Mouse (Mus musculus) midbrain, embryonic 10.5 days (tissue): Measurements from ENCODE around the gene Ptcd1. TPM values are rescaled to one million over a fixed set of nuclear protein-coding genes. Genes with fewer than 3 reads are reported as not detected.

Source experiments
- DNase-seq: peaks from one replicate; pipeline ENCODE4 v3.0.0-alpha.2; 2017; ENCODE audit warnings: low spot score
- H3K27ac ChIP-seq: fragments of 300-500 bp; sonication (generic); replicated peaks from 2 replicates; pipeline ENCODE4 v1.5.1; 2016; ENCODE audit warnings: mild to moderate bottlenecking
- H3K27me3 ChIP-seq: fragments of 300-500 bp; sonication (generic); 2 replicates; pipeline ENCODE4 v1.6.1; 2016; ENCODE audit warnings: low read depth, mild to moderate bottlenecking; ENCODE audit not compliant: poor library complexity, severe bottlenecking
- H3K36me3 ChIP-seq: fragments of 300-500 bp; sonication (generic); 2 replicates; pipeline ENCODE4 v1.6.1; 2016; ENCODE audit warnings: mild to moderate bottlenecking, moderate library complexity
- H3K4me1 ChIP-seq: fragments of 300-500 bp; sonication (generic); 2 replicates; pipeline ENCODE4 v1.6.1; 2016
- H3K4me3 ChIP-seq: fragments of 300-500 bp; sonication (generic); 2 replicates; pipeline ENCODE4 v1.5.1; 2016; ENCODE audit warnings: mild to moderate bottlenecking, moderate library complexity
- H3K9me3 ChIP-seq: fragments of 300-500 bp; sonication (generic); replicated peaks from 2 replicates; pipeline ENCODE4 v1.6.1; 2016; ENCODE audit warnings: mild to moderate bottlenecking
- WGBS: fragments of 180-500 bp; shearing (Covaris S2); methylation state at CpG from one replicate; pipeline ENCODE4 v1.1.7; 2016; 5-methylcytosine and 5-hydroxymethylcytosine counted together
- polyA plus RNA-seq: library from polyadenylated mRNA; unstranded; fragments of >200 nt; fragmentation: Nextera tagmentation; extraction: Ambion mirVana; gene quantifications from 2 replicates; pipeline ENCODE4 v1.2.1, GENCODE M21; 2016

Ptcd1 gene
- polyA plus RNA-seq, 1 experiment from 2014 or later: 18.3 TPM

DNA sequence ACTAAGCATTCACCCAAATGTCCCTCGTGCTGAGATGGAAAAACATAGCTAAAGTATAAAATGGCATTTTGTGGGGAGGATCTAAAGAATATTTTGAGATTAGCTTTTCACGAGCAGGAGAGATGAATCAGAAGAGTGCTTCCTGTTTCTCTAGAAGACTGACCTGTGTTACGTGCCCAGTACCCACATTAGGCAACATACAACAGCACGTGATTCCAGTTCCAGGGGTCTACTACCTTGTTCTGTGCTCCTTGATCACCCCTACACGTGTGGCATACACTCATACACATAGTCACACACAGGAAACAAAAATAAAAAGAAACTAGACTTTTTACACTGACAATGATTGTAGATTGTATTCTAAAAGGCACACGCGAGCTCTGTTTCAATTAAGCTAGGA lies 33.5 kb upstream of the Ptcd1 start:
- H3K36me3 ChIP-seq: peaks cover 10% of the 10 kb centered on the region
- peak overlapping the region; percentile 83 for H3K4me3 ChIP-seq
- WGBS: 77% methylated on average over 7 of the region's 7 CpGs

DNA sequence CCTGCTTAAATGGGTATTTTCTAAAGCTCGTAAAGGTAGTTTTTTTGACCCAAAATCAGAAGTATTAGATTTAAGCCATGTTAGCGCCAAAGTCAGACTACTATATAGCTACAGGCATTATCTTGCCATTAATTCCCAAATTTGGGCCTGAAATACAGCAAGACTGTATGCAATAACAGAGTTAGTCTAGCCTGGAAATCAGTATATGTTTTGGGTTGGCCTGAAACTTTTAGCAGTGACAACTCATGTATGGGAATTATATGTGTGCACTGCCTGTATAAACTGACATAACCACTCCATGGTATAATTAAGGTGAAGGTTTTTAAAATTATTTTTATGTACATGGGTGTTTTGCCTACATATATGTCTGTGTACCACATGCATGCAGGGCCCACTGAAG lies 25.1 kb upstream of the Ptcd1 start, which contains the start of gene Atp5j2:
Atp5j2 (minus strand) TSS at position 101 of the 400 bp plus-strand sequence.
- peaks cover 49% of the 10 kb centered on the region for H3K36me3 ChIP-seq
- peak within 1 kb of the TSS; percentile 97 for H3K27ac ChIP-seq
- peaks cover 24% of the 10 kb centered on the region for H3K4me1 ChIP-seq
- H3K9me3 ChIP-seq: no peaks in the 10 kb centered on the region
- no peak for DNase-seq
- H3K27me3 ChIP-seq: no peaks in the 10 kb centered on the region
- WGBS: 78% methylated on average over 2 of the region's 2 CpGs
- peak within 1 kb of the TSS; percentile 91 for H3K4me3 ChIP-seq

More for the DNA sequence above, 33.5 kb upstream of the Ptcd1 start:
- Histone ChIP-seq H3K9me3 (no peaks in the 10 kb centered on the region), H3K4me1 (peaks cover 21% of the 10 kb centered on the region), H3K27me3 (no peaks in the 10 kb centered on the region), H3K27ac (no peak overlapping the region)
- no peak for DNase-seq

DNA sequence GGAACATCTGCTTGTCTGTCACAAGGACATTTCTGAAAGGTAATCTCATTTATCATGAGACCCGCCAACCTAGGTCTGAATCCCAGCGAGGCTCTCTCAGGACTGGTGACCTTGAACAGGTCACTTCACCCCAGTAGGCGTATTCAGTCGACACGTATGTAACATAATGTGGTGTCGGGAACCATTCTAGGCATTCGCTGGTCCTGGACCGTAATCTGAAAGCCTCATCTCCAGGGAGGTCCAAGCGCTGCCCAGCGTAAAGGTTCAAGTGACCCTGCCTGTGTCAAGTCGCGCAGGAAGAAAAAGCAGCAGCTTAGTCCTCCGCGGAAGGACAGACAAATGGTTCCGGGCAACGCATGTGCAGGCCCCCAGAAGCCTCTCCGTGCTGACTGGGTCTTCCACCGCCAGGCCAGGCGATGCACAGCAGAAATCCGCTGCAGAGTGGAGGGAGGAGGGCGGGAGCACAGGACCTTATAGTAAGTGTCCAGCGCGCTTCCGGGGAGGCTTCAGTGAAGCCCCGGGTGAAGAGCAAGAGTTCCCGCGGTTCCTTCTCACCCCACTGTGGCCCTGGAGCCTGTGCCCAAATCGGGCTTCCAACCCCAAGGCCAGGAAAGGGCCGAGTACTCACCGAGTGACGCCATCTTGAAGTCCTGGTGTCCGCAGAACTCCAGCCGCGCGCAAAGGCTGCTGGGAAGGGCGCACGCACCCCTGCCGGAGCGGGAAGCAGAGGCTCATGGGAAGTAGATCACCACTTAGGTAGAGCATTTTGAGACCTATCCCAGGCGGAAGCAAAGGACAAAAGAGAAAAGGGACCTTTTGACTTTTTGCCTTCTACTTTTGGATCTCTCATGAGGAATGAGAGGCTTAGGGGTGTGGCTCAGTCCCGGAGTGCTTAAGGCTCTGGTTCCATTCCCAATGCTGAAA lies 24.2 kb upstream of the Ptcd1 start:
- Histone ChIP-seq H3K4me1 (peaks cover 24% of the 10 kb centered on the region), H3K27me3 (no peaks in the 10 kb centered on the region), H3K27ac (peak overlapping the region; percentile 97), H3K9me3 (no peaks in the 10 kb centered on the region), H3K4me3 (peak overlapping the region; percentile 91), H3K36me3 (peaks cover 57% of the 10 kb centered on the region)
- DNase-seq: peak; percentile 91
- WGBS: under 1% methylated on average over 41 of the region's 41 CpGs

DNA sequence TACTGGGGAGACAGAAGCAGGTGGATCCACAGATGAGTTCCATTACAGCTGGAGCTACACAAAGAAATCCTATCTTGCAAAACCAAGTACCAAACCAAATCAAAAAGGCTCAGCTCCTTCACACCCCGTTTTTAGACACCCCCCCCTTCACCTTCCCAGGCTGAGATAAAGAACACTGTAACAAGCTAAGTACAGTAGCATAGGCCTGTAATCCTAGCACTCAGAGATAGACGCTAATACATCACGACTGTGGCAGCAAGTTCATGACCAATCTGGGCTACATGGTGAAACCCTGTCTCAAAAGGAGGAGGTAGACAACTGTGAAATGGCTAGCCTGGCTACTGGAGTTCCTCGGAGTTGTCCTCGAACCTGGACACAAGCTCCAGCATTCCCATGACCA lies 23.5 kb upstream of the Ptcd1 start:
- no peak for DNase-seq
- Histone ChIP-seq H3K9me3 (no peaks in the 10 kb centered on the region), H3K36me3 (peaks cover 57% of the 10 kb centered on the region), H3K4me1 (peaks cover 24% of the 10 kb centered on the region), H3K27ac (peak overlapping the region; percentile 97), H3K4me3 (peak overlapping the region; percentile 91), H3K27me3 (no peaks in the 10 kb centered on the region)
- WGBS: 62% methylated on average over 5 of the region's 5 CpGs

DNA sequence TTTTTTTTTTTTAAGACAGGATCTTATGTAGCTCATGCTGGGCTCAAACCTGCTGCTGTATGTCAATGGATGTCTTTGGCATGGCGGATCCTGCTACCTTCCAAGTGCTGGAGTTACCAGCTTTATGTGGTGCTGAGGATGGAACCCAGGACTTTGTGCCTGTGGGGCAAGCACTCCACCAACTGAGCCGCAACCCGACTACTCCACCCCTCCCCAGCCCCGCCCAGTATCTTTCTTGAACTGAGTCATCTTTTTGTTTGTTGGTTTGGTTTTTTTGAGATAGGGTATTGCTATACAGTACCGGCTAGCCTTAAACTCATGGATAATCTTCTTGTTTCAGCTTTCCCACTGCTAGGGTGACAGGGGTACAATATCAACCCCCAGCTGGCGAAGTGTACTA lies 22.5 kb upstream of the Ptcd1 start:
- H3K27ac ChIP-seq: no peak overlapping the region
- no peaks in the 10 kb centered on the region for H3K27me3 ChIP-seq
- whole genome bisulfite sequencing: 92% methylated on average over 6 of the region's 6 CpGs
- no peaks in the 10 kb centered on the region for H3K9me3 ChIP-seq
- peaks cover 24% of the 10 kb centered on the region for H3K4me1 ChIP-seq
- peaks cover 57% of the 10 kb centered on the region for H3K36me3 ChIP-seq
- peak overlapping the region; percentile 91; the same call in 1 of the 2 replicates for H3K4me3 ChIP-seq
- DNase-seq: no peak

DNA sequence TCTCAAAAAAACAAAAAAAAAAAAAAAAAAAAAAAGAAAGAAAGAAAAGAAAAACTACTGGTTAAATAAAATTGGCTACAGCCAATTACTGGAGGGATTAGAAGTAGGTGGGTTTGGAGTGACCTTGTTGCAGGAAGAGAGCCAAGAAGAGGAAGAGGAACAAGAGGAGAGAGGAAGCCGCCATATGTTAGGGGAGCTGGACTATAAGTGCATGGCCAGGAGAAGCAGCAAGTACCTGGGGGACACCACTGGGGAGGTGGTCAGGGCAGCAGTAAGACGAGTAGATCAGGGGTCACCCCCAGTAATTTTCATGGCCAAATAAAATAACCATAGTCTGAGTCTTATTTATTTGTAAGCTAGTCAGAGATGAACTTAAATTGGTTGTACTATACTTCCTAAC lies 18.3 kb upstream of the Ptcd1 start:
- peaks cover 12% of the 10 kb centered on the region for H3K4me1 ChIP-seq
- peaks cover 92% of the 10 kb centered on the region for H3K36me3 ChIP-seq
- WGBS: 92% methylated on average over 2 of the region's 2 CpGs
- H3K27me3 ChIP-seq: no peaks in the 10 kb centered on the region
- no peak overlapping the region for H3K27ac ChIP-seq
- no peaks in the 10 kb centered on the region for H3K9me3 ChIP-seq
- no peak overlapping the region for H3K4me3 ChIP-seq
- no peak for DNase-seq

DNA sequence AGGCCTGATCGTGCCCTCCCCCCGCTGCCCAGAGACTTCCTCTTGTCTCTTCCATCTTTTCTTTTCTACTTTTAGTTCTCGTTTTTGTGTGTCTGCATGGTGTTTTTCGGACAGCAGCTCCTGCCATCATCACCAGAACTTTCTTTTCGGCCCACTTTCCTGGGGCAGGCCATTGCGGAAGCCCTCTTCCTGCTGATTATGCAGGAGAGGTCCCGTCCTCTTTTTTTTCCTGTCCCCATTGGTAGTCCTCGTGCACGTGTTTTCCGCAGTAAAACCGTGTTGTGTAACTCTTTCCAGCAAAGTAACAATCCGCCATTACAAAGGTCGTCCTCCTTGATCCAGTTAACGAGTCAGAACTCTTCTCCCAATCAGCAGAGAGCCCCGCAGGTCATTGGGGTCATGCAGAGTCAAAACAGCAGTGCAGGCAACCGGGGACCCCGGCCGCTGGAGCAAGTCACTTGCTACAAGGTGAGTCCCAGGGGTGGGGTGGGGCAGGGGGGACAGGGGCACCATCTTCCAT lies 11.6 kb upstream of the Ptcd1 start:
- 89% methylated on average over 18 of the region's 18 CpGs for WGBS

DNA sequence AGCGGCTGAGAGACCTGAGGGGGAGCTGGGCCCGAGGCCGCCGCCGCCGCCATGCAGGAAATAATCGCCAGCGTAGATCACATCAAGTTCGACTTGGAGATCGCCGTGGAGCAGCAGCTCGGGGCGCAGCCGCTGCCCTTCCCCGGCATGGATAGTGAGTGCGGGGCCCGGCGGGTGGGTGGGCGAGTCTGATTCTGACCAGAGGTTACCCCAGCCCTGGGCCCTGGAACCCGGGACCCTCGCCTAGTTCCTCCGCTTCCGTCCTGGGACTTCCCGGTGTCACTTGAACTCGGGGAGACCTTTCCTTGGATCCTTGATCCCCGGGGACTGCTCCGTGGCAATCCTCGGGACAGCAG lies 376 bp upstream of the Ptcd1 start:
- no peak for DNase-seq
- Histone ChIP-seq H3K27me3 (no peaks in the 10 kb centered on the region), H3K27ac (peak overlapping the region; percentile 92), H3K36me3 (peaks cover 56% of the 10 kb centered on the region), H3K4me3 (peak overlapping the region; percentile 67), H3K9me3 (no peaks in the 10 kb centered on the region), H3K4me1 (peaks cover 26% of the 10 kb centered on the region)
- WGBS: under 1% methylated on average over 28 of the region's 28 CpGs

More for the DNA sequence above, 11.6 kb upstream of the Ptcd1 start:
- H3K9me3 ChIP-seq: no peaks in the 10 kb centered on the region
- no peak overlapping the region for H3K27ac ChIP-seq
- DNase-seq: no peak
- no peak overlapping the region for H3K4me3 ChIP-seq
- H3K4me1 ChIP-seq: no peaks in the 10 kb centered on the region
- peaks cover 100% of the 10 kb centered on the region for H3K36me3 ChIP-seq
- H3K27me3 ChIP-seq: no peaks in the 10 kb centered on the region

DNA sequence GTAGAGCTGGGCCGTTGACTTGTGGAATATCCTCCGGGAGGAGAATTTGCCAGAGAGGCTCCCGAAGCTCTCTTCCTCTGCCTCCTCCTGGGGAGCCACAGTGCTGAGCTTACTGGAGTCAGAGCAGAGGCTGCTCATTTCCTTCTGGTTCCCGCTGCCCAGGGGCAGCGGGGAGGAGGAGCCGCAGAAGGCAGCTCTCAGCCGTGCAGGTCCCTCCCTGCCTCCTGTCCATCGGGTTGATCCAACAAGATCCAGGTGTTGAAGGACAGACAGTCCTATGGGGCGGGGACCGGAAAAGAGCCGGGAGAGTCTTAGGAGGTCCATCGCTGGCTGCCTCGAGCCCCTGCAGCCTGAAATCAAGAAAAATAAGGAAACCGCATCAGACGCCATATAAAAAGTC lies 1.7 kb downstream of the Ptcd1 start:
- DNase-seq: no peak
- peaks cover 55% of the 10 kb centered on the region for H3K36me3 ChIP-seq
- peaks cover 26% of the 10 kb centered on the region for H3K4me1 ChIP-seq
- H3K4me3 ChIP-seq: no peak overlapping the region
- H3K27ac ChIP-seq: no peak overlapping the region
- no peaks in the 10 kb centered on the region for H3K9me3 ChIP-seq
- no peaks in the 10 kb centered on the region for H3K27me3 ChIP-seq
- 89% methylated on average over 15 of the region's 15 CpGs for WGBS

DNA sequence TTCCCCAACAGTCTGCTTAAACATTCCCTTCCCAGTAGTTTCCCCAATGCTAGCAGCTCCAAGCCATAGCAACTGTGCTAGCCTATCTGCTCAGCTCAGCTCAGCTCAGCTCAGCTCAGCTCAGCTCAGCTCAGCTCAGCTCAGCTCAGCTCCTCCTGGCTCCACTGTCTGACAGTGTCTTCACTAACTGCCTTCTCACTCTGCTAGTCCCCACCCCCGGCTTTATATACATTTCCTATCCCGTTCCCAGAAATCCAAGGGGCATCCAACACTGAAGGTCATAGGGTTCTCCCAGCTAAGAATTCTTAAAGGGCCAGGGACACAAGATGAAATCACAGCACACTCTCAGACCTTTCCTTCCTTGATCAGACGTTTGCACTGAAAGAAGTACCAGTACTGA lies 2.2 kb downstream of the Ptcd1 start:
- peaks cover 57% of the 10 kb centered on the region for H3K36me3 ChIP-seq
- 75% methylated on average over 3 of the region's 3 CpGs for WGBS
- H3K4me1 ChIP-seq: peaks cover 26% of the 10 kb centered on the region
- H3K9me3 ChIP-seq: no peaks in the 10 kb centered on the region
- H3K27me3 ChIP-seq: no peaks in the 10 kb centered on the region
- DNase-seq: no peak
- H3K27ac ChIP-seq: no peak overlapping the region
- no peak overlapping the region for H3K4me3 ChIP-seq

DNA sequence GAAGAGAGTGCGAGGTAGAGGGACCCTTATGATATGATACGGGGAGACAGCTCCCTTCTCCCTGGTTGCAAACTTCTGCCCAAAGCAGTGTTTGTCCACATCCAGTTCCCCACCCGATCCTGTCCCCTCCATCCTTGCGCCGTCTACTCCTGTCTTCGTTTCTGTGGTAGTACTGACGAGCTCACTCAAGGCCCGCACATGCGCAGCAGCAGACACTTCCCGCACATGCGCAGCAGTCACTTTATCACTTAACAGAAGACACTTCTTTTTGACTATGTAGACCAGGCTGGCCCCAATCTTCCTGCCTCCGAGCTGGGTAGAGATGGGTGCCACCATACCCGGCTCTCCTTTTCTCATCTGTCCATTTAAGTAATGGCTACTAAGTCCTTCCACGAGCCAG lies 5.5 kb downstream of the Ptcd1 start:
- Histone ChIP-seq H3K4me3 (no peak overlapping the region), H3K9me3 (no peaks in the 10 kb centered on the region), H3K27ac (no peak overlapping the region), H3K27me3 (no peaks in the 10 kb centered on the region), H3K4me1 (peaks cover 10% of the 10 kb centered on the region), H3K36me3 (peaks cover 84% of the 10 kb centered on the region)
- no peak for DNase-seq
- 95% methylated on average over 14 of the region's 14 CpGs for WGBS

DNA sequence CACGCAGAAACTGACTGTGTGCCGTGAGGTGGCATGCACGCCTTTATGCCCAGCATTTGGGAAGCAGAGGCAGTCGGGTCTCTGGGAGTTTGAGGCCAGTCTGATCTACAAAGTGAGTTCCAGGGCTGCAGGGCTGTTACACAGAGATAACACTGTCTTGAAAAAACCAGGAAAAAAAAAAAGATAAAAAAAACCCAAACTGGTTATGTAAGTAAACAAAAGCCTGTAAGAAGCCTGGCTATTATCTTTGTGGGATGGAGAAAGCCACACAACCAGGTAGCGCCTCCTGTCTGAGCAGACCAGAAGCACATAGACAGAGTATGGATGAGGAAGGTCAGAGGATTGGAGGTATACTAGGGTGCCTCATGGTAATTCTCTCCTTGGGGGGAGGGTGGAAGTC lies 14.2 kb downstream of the Ptcd1 start:
- H3K4me1 ChIP-seq: no peaks in the 10 kb centered on the region
- H3K36me3 ChIP-seq: peaks cover 98% of the 10 kb centered on the region

DNA sequence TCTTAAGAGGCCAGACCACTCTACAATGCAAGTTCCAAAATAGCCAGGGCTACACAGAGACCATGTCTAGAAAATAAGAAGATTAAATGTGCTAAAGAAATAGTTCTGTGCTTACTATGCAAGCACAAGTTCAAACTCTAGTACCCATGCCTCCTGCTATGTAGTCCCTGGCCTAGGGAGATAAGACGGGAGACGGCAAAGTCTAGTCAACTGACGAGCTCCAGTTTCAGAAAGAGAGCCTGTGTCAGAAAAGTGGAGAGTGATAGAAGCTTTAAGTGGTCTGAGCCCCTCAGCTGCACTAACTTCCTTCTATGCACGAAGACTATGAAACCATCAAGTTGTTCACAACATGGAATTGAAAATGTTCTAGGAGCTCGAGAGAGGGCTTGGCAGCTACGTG lies 17.6 kb downstream of the Ptcd1 start:
- no peaks in the 10 kb centered on the region for H3K9me3 ChIP-seq
- 93% methylated on average over 6 of the region's 6 CpGs for WGBS
- H3K27ac ChIP-seq: no peak overlapping the region
- no peak overlapping the region for H3K4me3 ChIP-seq
- no peak for DNase-seq
- H3K36me3 ChIP-seq: peaks cover 100% of the 10 kb centered on the region
- H3K4me1 ChIP-seq: no peaks in the 10 kb centered on the region
- H3K27me3 ChIP-seq: no peaks in the 10 kb centered on the region

More for the DNA sequence above, 14.2 kb downstream of the Ptcd1 start:
- no peak overlapping the region for H3K4me3 ChIP-seq
- no peak for DNase-seq
- no peak overlapping the region for H3K27ac ChIP-seq
- WGBS: 94% methylated on average over 5 of the region's 5 CpGs
- no peaks in the 10 kb centered on the region for H3K27me3 ChIP-seq
- H3K9me3 ChIP-seq: no peaks in the 10 kb centered on the region
